Mouse (Mus musculus) frontal cortex, adult (tissue): ENCODE results near the gene Tgm1.
A peak's percentile ranks its signal among the peaks of the same experiment; 100 is the strongest.
"Not testable (repeated sequence)": the region's sequence is repeated elsewhere in the genome, so short reads cannot be mapped to it uniquely, and the experiment has no call there.

Source experiments
- ATAC-seq: cut with Nextera tagmentation; 2 replicates; pipeline ENCODE4 v1.9.2; 2017; ENCODE audit warnings: mild to moderate bottlenecking, moderate library complexity, mixed read lengths; ENCODE audit not compliant: low TSS enrichment

The Tgm1 gene

GRCm38 (mm10) chr14:55713729-55714122, at the start of gene Tgm1:
Gene Tgm1, minus strand, starts transcription at chr14:55713926.
- no peak for ATAC-seq

- no peak; the same call in 1 of the 2 replicates for ATAC-seq
These were observed 49.4 kb upstream of the Tgm1 start for GRCm38 (mm10) chr14:55763166-55763565.

GRCm38 (mm10) chr14:55762001-55762821, 48.5 kb upstream of the Tgm1 start:
- ATAC-seq: peak; percentile 56

GRCm38 (mm10) chr14:55761163-55761562, 47.4 kb upstream of the Tgm1 start, which contains the start of gene Ltb4r2:
Gene Ltb4r2, plus strand, starts transcription at chr14:55761428.
- ATAC-seq: no peak

DNA sequence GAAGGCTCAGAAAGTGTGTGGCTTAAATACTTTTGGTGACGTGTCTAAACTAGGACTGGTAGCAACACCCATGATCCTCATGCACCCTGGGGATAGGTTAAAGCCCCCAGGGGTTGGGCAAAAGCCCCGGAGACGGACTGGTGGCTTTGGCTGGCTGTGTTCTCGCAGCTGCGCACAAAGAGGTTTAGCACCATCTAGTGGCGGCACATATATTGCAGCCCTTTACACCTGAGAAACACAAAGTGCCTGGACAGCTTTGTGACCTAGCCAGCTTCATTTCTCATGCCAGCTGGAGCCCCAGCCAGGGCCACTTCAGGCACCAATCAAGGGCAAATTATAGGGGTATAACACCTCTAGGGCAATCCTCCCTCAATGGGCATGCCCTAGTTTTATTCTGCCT, 46.4 kb upstream of the Tgm1 start:
- ATAC-seq: not testable (repeated sequence)

- peak; percentile 64 for ATAC-seq
These were observed 44.6 kb upstream of the Tgm1 start, which contains the start of gene Cideb for GRCm38 (mm10) chr14:55758363-55758784. Gene Cideb, minus strand, starts transcription at chr14:55758458.

DNA sequence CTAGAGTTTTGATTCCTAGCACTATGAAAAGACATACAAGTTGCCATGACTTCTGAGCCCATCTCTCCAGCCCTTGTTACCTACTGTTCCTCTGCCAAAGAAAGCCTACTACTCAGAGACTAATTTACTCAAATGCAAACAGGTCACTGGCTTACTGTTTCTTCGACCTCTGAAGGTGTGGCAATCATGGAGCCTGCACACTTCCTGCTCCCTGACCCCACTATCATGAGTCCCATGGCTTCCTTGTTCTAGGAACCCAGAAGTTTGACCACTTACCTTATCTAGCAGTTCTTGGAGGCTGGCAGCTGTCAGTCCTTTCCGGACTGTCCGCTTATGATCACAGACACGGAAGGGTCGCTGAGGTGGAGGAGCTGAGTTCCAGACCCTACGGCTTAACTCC, 43.8 kb upstream of the Tgm1 start:
- ATAC-seq: no peak

DNA sequence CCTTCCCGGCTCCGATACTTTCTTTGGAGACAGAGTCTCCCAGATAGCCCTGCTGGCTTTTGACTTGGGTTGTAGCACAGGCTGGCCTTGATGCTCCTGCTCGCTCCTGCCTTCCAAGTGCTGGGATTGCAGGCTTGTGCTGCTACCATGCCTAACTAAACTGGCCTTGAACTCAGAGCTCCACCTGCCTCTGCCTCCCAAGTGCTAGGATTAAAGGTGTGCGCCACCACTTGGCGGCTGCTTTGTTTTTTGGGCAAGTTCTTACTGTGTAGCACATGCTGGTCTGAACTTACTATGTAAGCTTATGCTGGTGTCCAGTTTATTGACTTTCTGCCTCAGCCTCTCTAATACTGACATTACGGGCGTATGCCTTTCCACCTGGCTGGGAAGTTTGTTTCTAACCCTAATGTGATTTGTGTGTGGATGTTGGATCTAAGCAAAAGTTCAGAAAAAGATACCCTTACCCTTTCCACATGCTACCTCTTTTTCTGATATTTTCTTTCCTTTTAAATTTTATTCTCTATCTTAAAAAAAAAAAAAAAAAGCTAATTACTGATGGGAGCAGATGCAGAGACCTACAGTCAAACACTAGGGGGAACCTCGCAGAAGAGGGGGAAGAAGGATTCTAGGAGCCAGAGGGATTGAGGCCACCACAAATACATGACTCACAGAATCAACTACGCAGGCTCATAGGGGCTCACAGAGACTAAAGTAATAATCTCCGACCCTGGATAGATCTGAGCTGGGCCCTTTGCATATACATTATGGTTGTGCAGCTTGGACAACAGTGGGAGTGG, 33.5 kb upstream of the Tgm1 start:
- no peak for ATAC-seq

DNA sequence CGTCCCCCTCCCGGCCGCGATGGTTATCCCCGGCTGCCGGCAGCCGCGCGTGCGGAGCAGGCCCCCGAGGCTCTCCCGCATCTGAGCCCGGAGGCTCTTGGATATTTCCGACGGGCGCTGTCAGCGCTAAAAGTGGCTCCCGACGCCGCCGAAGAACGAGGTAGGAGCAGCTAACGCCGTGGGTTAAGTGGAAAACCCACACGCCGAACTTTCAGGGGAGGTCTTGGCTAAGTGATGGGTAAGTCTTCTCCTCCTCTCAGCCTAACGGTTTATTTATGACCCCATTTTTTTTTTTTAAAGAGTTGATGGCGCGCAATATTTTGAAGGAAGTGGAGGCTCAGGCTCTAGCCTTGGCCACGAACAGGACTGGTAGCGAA, 32.1 kb upstream of the Tgm1 start:
- ATAC-seq: no peak; the same call in 1 of the 2 replicates

DNA sequence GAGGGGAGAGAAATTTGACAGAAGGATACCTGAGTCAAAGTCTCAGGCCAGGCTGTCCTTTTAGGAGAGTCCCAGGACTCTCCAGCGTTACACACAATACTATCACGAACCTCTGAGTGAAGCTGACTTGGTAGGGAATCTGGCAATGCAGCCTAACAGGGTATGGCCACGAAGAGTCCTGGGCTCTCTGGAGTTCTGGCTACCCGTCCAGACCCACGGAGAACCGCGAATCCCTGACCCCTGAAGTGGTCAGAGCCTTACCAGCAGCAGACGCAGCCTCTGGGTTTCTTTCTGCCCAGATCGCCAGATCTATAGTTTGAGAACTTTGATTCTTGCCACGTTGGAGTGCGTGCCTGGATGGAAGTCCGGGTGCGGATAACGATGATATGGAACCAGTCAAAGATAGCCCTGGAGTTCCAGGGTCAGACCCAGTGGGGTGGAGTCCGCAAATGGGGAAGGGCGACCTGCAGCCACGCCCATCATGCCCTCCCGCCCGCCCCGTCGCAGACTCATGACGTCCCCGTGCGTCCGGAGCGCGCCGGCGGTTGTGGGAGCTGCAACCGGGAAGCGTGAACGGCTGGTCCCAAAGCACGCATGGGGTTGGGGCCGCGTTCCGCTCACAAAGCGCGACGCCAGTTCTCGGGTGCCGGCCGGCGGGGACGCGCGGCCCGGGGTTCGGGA, 31.6 kb upstream of the Tgm1 start, which contains the start of the genes Dhrs1 and Nop9:
Gene Dhrs1 (minus strand): TSS at position 511 of the 681 bp plus-strand sequence.
Gene Nop9 (plus strand): TSS at position 514 of the 681 bp plus-strand sequence.
- peak; percentile 72 for ATAC-seq

- ATAC-seq: peak; percentile 66
These were observed 30.0 kb upstream of the Tgm1 start for GRCm38 (mm10) chr14:55743711-55744110.

GRCm38 (mm10) chr14:55737086-55737687, 23.5 kb upstream of the Tgm1 start:
- ATAC-seq: no peak

GRCm38 (mm10) chr14:55735758-55736157, 22.0 kb upstream of the Tgm1 start:
- no peak for ATAC-seq

DNA sequence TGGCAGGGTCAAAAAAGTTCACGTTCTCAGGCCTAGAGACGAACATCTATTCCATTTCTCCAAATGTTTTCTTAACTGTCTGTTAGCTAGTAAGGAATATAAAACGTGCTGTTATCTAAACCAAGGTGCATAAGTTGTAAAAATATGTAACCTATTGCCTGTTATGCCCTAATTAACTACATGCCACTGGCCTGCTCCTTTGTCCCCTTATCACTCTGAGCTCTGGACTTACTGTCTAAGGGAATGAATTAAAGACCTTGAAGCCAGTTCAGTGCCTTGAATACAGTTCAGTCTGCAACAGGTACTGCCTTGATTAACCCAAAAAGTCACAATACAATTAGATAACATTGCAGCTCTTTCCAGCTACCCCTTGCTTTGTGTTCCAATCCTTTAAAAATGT, 21.6 kb upstream of the Tgm1 start:
- ATAC-seq: no peak

GRCm38 (mm10) chr14:55734869-55735268, 21.1 kb upstream of the Tgm1 start:
- no peak for ATAC-seq

GRCm38 (mm10) chr14:55733889-55734288, 20.2 kb upstream of the Tgm1 start:
- ATAC-seq: no peak

DNA sequence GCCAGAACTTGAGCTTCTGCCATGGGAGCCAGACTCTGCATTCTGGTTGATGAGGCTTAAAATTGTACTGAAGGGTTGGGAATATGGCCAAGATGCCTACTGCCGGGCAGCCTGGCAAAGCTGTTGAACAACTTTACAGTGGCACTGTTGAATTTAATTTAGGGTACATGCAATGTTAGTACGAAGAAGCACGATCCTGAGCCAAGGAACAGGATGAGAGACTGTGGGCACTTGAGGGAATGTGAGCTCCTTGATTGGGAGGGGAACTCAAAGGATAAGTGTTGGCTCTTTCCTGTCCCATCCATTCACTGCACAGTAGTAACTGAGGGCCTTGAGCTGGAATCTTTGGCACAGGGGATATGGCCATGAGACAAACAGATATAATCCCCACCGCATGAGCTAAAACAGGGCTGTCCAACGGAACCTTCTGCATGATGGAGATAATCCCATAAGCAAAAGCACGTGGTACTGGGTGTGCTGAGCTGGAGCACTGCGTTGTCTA, 16.9 kb upstream of the Tgm1 start:
- ATAC-seq: peak; percentile 93

GRCm38 (mm10) chr14:55730116-55730515, 16.4 kb upstream of the Tgm1 start:
- ATAC-seq: peak; percentile 12; the same call in 1 of the 2 replicates

DNA sequence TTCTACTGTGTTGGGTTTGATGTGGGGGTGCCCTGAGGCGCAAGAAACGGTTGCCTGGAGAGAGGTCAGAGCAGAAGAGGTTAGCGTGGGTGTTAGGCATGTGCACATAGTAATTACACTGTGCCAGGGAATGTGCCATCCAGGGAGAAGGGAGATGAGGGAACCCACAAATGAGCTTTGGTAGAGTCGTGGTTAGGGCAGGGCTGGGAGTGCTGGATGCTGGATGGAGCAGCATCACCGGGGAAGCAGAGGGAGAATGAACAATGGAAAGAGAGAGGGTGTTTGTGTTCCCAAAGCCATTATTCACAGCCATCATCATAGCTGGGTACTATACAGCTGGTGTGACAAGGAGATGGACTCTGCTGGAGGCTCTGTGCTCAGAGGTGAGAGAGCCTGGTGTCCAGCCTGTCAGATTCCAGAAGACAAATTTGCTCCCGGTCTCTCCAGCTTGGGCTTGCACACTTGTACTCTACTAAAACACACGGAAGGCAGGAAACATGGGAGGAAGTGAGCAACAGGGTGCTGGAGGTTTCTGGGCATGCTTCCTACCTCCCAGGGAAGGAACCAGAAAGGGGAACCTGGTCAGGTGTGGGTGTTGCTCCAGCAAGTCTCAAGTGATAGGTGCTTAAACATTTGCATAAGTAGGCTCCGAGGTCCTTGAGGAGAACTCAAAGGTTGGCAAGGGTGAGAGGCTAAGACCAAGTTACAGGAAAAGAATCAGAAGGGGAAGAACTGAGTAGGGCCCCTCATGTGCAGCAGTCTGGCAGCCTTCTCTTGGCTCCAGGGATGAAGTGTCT, 14.4 kb upstream of the Tgm1 start:
- no peak for ATAC-seq

DNA sequence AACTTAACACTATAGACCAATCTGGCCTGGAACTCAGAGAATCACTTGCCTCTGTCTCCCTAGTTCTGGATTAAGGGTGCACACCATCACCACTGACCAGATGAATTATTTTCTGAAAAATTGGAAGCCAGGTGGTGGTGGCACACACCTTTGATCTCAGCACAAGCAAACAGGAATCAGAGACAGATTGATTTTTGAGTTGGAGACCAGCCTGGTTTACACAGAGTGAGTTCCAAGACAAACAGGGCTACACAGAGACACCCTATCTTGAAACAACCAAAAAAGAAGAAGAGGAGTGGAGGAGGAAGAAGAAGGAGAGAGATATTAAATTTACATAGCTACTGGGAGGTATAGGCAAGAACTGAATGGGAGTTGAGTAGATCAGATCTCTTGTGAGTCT, 12.5 kb upstream of the Tgm1 start:
- no peak for ATAC-seq
